Mouse (Mus musculus): ENCODE results near the gene Kpna1. TPM values are rescaled to one million over a fixed set of nuclear protein-coding genes. Genes with fewer than 3 reads are reported as not detected.
A peak's percentile ranks its signal among the peaks of the same experiment; 100 is the strongest.
"Not testable (repeated sequence)": the region's sequence is repeated elsewhere in the genome, so short reads cannot be mapped to it uniquely, and the experiment has no call there.

Gene Kpna1
- polyA plus RNA-seq, 1 experiment from 2014 or later = 44.1 TPM

DNA sequence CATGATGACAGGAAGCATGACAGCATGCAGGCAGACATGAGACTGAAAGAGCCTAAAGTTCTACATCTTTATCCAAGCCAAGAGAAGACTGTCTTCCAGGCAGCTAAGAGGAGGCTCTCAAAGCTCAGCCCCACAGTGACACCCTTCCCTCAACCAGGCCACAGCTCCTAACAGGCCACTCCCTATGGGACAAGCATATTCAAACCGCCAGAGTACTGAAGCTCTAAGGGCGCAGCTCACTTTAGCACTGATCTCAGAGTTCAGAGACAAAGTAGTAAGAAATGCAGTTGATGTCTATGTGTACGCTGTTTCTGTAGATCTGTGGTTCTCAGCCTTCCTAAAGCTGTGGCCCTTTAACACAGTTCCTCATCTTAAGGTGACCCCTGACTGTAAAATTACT is 27.3 kb upstream of the Kpna1 start:
- Histone ChIP-seq H3K9me3 (ENCODE audit: control insufficient read depth, low read depth, low read length) (no peaks in the 10 kb centered on the region; the same call in 1 of the 2 replicates), H3K4me3 (ENCODE audit: low read depth, low read length) (no peak overlapping the region), H3K27me3 (ENCODE audit: control insufficient read depth, insufficient read depth, low read length) (no peaks in the 10 kb centered on the region), H3K4me2 (replicated peaks; ENCODE audit: low read depth, low read length) (no peak overlapping the region), H3K27ac (ENCODE audit: low read length) (no peak overlapping the region), H3K9ac (replicated peaks; ENCODE audit: low read depth, low read length) (no peak overlapping the region), H3K36me3 (ENCODE audit: control insufficient read depth, insufficient read depth, low read length) (no peaks in the 10 kb centered on the region), H3K4me1 (ENCODE audit: control insufficient read depth, insufficient read depth, low read length) (no peaks in the 10 kb centered on the region)
- no peak for ATAC-seq (ENCODE audit: insufficient number of reproducible peaks, insufficient read depth, low FRiP score, low read depth)
- 90% methylated on average over 3 of the region's 3 CpGs for WGBS

DNA sequence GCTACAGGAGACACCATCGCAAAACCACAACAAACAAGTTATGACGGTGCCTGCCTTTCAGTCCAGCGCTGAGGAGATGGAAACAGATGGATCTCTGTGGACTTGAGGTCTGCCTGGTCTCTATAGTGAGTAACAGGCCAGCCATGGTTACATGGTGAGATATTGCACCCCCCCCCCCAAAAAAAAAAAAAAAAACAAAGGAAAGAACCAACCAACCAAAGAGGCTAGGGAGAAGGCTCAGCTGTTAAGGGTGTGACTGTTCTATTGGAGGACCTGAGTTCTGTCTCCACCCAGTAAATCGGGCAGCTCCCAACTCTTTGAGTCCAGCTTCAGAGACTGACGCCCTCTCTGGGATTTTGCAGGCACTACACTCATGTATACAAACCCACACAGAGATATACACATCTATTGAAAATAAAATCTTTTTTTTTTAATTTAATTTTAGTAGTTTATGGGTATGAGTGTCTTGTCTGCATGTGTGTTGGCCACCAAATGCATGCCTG is 25.9 kb upstream of the Kpna1 start:
- Histone ChIP-seq H3K27me3 (ENCODE audit: control insufficient read depth, insufficient read depth, low read length) (no peaks in the 10 kb centered on the region), H3K9me3 (ENCODE audit: control insufficient read depth, low read depth, low read length) (no peaks in the 10 kb centered on the region; the same call in 1 of the 2 replicates), H3K4me1 (ENCODE audit: control insufficient read depth, insufficient read depth, low read length) (no peaks in the 10 kb centered on the region), H3K36me3 (ENCODE audit: control insufficient read depth, insufficient read depth, low read length) (no peaks in the 10 kb centered on the region), H3K9ac (replicated peaks; ENCODE audit: low read depth, low read length) (no peak overlapping the region), H3K4me3 (ENCODE audit: low read depth, low read length) (no peak overlapping the region), H3K27ac (ENCODE audit: low read length) (no peak overlapping the region), H3K4me2 (replicated peaks; ENCODE audit: low read depth, low read length) (no peak overlapping the region)
- no peak for ATAC-seq (ENCODE audit: insufficient number of reproducible peaks, insufficient read depth, low FRiP score, low read depth)
- WGBS = 91% methylated on average over 5 of the region's 5 CpGs

DNA sequence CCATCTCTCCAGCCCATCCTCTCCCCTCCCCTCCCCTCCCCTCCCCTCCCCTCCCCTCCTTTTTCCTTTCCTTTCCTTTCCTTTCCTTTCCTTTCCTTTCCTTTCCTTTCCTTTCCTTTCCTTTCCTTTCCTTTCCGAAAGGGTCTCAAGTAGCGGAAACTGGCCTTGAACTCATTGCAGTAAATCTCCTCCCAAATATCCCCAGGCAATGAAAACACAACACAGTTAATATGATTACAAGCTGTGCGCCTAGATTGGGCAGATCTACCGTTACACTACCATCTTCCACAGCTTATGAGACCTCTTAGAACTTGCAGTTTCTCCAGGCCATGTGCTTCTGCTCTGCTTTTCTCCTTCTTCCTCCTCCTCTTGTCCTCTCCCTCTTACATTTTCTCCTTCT is 12.6 kb upstream of the Kpna1 start:
- not testable (repeated sequence) for H3K4me2 ChIP-seq (replicated peaks; ENCODE audit: low read depth, low read length); H3K36me3 ChIP-seq (ENCODE audit: control insufficient read depth, insufficient read depth, low read length); H3K4me3 ChIP-seq (ENCODE audit: low read depth, low read length); H3K9ac ChIP-seq (replicated peaks; ENCODE audit: low read depth, low read length); H3K27ac ChIP-seq (ENCODE audit: low read length); H3K27me3 ChIP-seq (ENCODE audit: control insufficient read depth, insufficient read depth, low read length); H3K4me1 ChIP-seq (ENCODE audit: control insufficient read depth, insufficient read depth, low read length); H3K9me3 ChIP-seq (ENCODE audit: control insufficient read depth, low read depth, low read length); ATAC-seq (ENCODE audit: insufficient number of reproducible peaks, insufficient read depth, low FRiP score, low read depth)
- WGBS = 72% methylated on average over 2 of the region's 4 CpGs

DNA sequence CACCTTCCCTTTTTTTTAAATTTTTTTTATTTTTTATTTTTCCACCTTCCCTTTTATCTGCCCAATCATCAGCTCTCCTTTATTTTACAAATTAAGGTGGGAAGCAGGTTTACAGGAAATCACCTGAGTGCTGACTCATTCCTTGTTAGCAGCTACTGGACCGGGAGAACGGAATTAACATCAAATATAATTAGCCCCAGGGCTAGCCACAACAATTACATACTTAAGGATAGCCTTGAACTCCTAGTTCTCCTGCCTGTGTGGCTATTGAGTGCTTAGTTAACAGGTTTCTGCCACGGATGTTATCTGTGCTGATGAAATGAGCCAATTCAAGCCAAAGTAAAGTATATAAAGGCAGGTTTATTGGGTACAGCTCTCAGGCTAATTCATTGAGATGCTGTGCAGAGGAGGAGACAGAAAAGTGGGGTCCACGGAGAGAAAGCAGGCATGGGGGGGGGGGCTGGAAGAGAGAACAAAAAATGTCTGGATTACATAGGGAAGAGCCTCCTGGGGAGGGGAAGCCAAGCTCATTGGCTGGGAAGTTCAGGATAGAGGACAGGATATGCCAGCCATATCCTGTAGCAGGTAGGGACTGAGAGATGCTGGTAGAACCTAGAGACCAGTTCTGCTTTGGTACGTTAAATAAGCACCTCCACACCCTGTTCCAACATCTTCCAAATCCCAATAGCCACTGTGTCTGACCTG is 12.0 kb upstream of the Kpna1 start:
- no peak for ATAC-seq (ENCODE audit: insufficient number of reproducible peaks, insufficient read depth, low FRiP score, low read depth)
- WGBS = 61% methylated on average over 5 of the region's 5 CpGs

DNA sequence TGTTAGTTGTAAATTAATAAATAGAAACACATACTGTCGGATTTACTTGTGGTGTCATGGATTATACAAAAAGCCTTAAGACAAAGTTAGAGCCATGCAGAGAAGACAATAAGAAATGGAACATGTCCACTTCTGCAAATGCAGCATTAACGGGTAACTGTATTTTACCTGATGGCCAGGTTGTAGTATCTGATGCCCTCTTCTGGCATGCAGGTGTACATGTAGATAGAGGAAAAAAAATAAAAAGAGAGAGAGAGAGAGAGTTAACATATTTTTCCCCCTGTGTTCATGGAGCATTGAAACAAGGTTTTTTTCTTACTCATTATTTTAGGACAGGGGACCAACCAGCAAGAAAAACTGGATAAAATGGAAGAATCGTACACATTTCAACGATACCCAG is 11.2 kb upstream of the Kpna1 start:
- 0 out of 2 replicates have a peak, but pooled peaks cover 6% of the 10 kb centered on the region for H3K4me1 ChIP-seq (ENCODE audit: control insufficient read depth, insufficient read depth, low read length)
- H3K9me3 ChIP-seq (ENCODE audit: control insufficient read depth, low read depth, low read length) = no peaks in the 10 kb centered on the region
- 83% methylated on average over 4 of the region's 4 CpGs for WGBS
- H3K4me3 ChIP-seq (ENCODE audit: low read depth, low read length) = no peak overlapping the region
- no peak overlapping the region for H3K27ac ChIP-seq (ENCODE audit: low read length)
- no peaks in the 10 kb centered on the region for H3K36me3 ChIP-seq (ENCODE audit: control insufficient read depth, insufficient read depth, low read length)
- no peak for ATAC-seq (ENCODE audit: insufficient number of reproducible peaks, insufficient read depth, low FRiP score, low read depth)
- no peak overlapping the region for H3K4me2 ChIP-seq (replicated peaks; ENCODE audit: low read depth, low read length)
- no peak overlapping the region for H3K9ac ChIP-seq (replicated peaks; ENCODE audit: low read depth, low read length)
- no peaks in the 10 kb centered on the region for H3K27me3 ChIP-seq (ENCODE audit: control insufficient read depth, insufficient read depth, low read length)

More for the DNA sequence above, 12.0 kb upstream of the Kpna1 start:
- Histone ChIP-seq H3K4me3 (ENCODE audit: low read depth, low read length) (no peak overlapping the region), H3K36me3 (ENCODE audit: control insufficient read depth, insufficient read depth, low read length) (no peaks in the 10 kb centered on the region), H3K4me2 (replicated peaks; ENCODE audit: low read depth, low read length) (no peak overlapping the region), H3K9ac (replicated peaks; ENCODE audit: low read depth, low read length) (no peak overlapping the region), H3K9me3 (ENCODE audit: control insufficient read depth, low read depth, low read length) (no peaks in the 10 kb centered on the region), H3K4me1 (ENCODE audit: control insufficient read depth, insufficient read depth, low read length) (0 out of 2 replicates have a peak, but pooled peaks cover 6% of the 10 kb centered on the region), H3K27me3 (ENCODE audit: control insufficient read depth, insufficient read depth, low read length) (no peaks in the 10 kb centered on the region), H3K27ac (ENCODE audit: low read length) (no peak overlapping the region)

DNA sequence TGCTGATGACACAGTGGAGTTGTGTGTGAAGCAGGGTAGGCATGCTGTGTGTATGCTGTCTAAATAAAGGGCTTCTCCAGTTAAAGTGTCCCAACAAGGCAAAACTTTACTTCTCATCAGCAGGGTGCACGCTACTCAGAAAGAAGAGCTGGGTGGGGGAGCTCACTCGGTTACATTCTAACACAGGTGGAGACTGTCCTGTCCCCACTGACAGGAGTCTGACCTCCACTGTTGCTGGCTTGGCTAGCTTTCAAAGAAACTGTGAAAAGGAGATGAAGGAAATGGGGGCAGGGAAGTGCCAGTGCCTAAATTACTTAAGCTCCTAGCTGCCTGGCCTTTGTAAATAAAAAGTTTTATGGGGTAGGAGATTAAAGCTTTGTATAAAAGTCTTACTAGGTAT is 10.4 kb upstream of the Kpna1 start:
- no peak overlapping the region for H3K27ac ChIP-seq (ENCODE audit: low read length)
- H3K4me3 ChIP-seq (ENCODE audit: low read depth, low read length) = no peak overlapping the region
- no peak overlapping the region for H3K4me2 ChIP-seq (replicated peaks; ENCODE audit: low read depth, low read length)
- no peaks in the 10 kb centered on the region for H3K36me3 ChIP-seq (ENCODE audit: control insufficient read depth, insufficient read depth, low read length)
- 0 out of 2 replicates have a peak, but pooled peaks cover 6% of the 10 kb centered on the region for H3K4me1 ChIP-seq (ENCODE audit: control insufficient read depth, insufficient read depth, low read length)
- no peaks in the 10 kb centered on the region for H3K9me3 ChIP-seq (ENCODE audit: control insufficient read depth, low read depth, low read length)
- WGBS = 11% methylated on average over 2 of the region's 2 CpGs
- H3K27me3 ChIP-seq (ENCODE audit: control insufficient read depth, insufficient read depth, low read length) = no peaks in the 10 kb centered on the region
- H3K9ac ChIP-seq (replicated peaks; ENCODE audit: low read depth, low read length) = no peak overlapping the region
- ATAC-seq (ENCODE audit: insufficient number of reproducible peaks, insufficient read depth, low FRiP score, low read depth) = 0 out of 2 replicates have a peak, but pooled peaks have one; percentile 37

DNA sequence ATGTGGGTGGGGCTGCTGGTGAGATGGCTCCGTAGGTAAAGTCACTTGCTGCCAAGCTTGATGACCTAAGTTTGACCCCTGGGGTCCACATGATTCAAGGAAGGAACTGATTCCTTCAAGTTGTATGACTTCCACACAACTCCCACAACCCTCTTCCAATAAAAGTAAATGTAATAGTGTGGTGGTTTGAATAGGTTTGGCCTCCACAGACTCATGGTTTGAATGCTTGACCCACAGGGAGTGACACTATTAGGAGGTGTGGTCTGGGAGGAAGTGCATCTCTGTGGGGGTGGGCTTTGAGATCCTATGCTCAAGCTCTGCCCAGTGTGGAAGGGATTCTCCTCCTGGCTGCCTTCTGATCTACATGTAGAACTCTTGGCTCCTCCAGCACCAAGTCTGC is 4.5 kb upstream of the Kpna1 start:
- no peak for ATAC-seq (ENCODE audit: insufficient number of reproducible peaks, insufficient read depth, low FRiP score, low read depth)
- Histone ChIP-seq H3K4me2 (replicated peaks; ENCODE audit: low read depth, low read length) (no peak overlapping the region), H3K9ac (replicated peaks; ENCODE audit: low read depth, low read length) (no peak overlapping the region), H3K27me3 (ENCODE audit: control insufficient read depth, insufficient read depth, low read length) (no peaks in the 10 kb centered on the region), H3K4me3 (ENCODE audit: low read depth, low read length) (no peak overlapping the region), H3K9me3 (ENCODE audit: control insufficient read depth, low read depth, low read length) (no peaks in the 10 kb centered on the region), H3K4me1 (ENCODE audit: control insufficient read depth, insufficient read depth, low read length) (no peaks in the 10 kb centered on the region), H3K27ac (ENCODE audit: low read length) (no peak overlapping the region), H3K36me3 (ENCODE audit: control insufficient read depth, insufficient read depth, low read length) (no peaks in the 10 kb centered on the region)
- WGBS = 33% methylated on average over 1 of the region's 1 CpGs

DNA sequence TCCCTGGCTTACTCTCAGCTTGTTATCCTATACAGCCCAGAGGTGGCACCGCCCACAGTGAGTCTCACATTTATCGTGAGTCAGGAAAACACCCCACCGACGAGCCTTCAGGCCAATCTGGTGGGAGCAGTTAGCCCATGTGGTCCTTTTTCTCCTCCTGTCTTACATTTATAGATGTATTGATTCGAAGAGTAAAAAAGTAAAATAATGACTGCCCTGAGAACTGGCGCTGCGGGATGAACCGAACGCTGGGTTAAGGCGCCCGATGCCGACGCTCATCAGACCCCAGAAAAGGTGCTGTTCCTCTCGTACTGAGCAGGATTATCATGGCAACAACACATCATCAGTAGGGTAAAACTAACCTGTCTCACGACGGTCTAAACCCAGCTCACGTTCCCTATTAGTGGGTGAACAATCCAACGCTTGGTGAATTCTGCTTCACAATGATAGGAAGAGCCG is 2.8 kb downstream of the Kpna1 start:
- H3K9me3 ChIP-seq (ENCODE audit: control insufficient read depth, low read depth, low read length) = no peaks in the 10 kb centered on the region
- no peak overlapping the region for H3K27ac ChIP-seq (ENCODE audit: low read length)
- peak; percentile 93 for ATAC-seq (ENCODE audit: insufficient number of reproducible peaks, insufficient read depth, low FRiP score, low read depth)
- no peaks in the 10 kb centered on the region for H3K36me3 ChIP-seq (ENCODE audit: control insufficient read depth, insufficient read depth, low read length)
- no peak overlapping the region for H3K9ac ChIP-seq (replicated peaks; ENCODE audit: low read depth, low read length)
- H3K27me3 ChIP-seq (ENCODE audit: control insufficient read depth, insufficient read depth, low read length) = no peaks in the 10 kb centered on the region
- no peaks in the 10 kb centered on the region; the same call in 1 of the 2 replicates for H3K4me1 ChIP-seq (ENCODE audit: control insufficient read depth, insufficient read depth, low read length)
- WGBS = 43% methylated on average over 19 of the region's 19 CpGs
- H3K4me3 ChIP-seq (ENCODE audit: low read depth, low read length) = no peak overlapping the region
- H3K4me2 ChIP-seq (replicated peaks; ENCODE audit: low read depth, low read length) = no peak overlapping the region

Measured in stomach, embryonic 14.5 days (tissue).